Mouse (Mus musculus): ENCODE measurements around the gene Fxyd2.

- no peak for TF ChIP-seq GATA1 (IDR thresholded peaks at IDR 0.05; ENCODE audit: borderline replicate concordance, low read length)
- TF ChIP-seq FLI1 (IDR thresholded peaks at IDR 0.05; ENCODE audit: low read length) = no peak
Observed at GRCm38 (mm10) chr9:45458363-45458762, 58.9 kb downstream of the Fxyd2 start.

All from megakaryocyte, embryonic 14.5 days (primary cell).